Mouse (Mus musculus): Measurements from ENCODE around the gene Tacr2.

Gene Tacr2

DNA sequence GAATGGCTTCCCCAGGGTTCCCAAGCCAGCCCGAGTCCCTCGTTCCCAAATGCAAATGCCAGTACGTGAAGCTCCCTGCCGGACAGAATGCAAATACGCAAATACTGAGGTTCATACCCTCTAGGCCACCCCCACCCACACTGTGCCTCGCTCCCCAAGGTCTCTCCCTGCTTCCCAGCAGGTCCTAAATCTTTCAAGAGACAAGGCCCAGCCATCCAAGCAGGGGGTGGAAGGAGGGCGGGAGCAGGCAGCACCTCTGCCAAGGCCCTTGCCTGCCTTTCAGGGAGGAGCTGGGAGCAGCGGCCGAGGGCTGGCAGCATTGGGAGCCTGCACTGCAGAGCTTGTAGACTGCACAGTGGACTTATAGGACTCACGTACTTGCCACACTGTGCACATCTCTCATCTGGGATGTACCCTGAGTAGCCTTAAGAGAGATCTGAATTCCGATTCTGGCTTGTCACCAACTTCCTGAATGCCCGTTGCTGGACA lies at the start of gene Tacr2:
Gene Tacr2, plus strand, starts transcription at position 439 of the 489 bp plus-strand sequence.
- no peak for DNase-seq

DNA sequence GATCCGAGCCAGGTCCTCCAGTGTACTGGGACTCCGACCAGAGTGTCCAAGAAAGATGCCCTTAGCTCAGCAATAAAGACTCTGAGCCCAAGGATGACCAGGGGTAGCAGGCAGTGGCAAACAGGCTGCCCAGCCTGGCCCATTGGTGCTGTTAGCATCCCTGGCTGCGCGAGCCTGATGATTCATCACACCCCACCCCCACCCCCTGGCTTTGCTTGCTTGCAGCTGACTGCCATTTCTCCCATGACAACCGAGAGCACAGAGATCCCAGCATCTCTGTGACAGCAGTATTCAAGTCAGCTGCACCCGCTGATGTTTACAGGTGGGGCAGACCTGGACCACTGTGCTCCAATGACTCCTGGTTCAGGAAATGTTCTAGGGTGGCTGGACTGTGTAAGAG lies 49.7 kb upstream of the Tacr2 start:
- DNase-seq = no peak

DNA sequence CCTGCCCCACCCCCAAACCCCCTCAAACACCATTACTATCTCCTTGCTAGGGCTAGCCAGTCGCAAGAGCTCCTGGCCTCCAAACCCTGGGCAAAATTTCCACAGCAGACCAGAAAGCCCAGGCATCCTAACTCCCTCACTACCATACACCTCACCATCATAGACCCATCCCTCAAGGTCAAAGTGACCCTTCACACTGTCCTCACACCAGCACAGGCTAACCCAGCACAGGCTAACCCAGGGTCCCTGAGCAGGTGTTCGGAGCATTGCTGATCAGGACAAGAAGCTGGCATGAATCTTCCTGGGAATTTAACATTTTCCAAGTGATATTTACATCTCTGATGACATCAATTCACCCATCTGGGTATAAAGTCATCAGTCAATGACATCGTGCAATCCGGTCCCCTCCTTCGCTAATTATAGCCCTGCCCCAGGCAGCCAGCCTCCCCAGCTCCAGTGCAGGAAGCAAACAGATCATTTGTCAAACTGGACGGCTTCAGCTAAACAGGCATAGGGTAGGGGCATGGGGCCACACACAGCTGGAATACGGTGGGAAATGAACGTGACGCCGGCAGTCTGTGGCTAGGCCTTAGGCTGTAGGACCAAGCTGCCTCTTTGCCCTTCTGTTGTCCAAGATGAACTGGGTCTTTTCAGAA lies 43.9 kb upstream of the Tacr2 start:
- peak; percentile 33 to 77 for DNase-seq

DNA sequence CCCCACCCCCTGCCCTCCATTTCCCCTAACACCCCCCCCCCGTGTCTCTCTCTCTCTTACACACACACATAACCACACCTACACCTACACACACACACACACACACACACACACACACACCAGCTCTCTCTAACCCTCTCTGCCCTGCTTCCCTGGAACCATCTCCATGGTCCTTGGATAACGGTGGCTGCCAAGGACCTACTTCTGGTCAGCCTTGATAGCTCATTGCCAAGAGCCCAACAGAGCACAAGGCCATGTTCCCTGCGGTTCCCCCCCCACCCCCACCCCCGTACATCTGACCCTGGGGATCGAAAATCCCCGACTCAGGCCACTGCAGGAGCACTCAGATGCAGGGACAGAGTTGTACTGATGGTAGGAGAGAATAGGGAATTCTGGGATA lies 40.9 kb upstream of the Tacr2 start:
- DNase-seq = no peak

DNA sequence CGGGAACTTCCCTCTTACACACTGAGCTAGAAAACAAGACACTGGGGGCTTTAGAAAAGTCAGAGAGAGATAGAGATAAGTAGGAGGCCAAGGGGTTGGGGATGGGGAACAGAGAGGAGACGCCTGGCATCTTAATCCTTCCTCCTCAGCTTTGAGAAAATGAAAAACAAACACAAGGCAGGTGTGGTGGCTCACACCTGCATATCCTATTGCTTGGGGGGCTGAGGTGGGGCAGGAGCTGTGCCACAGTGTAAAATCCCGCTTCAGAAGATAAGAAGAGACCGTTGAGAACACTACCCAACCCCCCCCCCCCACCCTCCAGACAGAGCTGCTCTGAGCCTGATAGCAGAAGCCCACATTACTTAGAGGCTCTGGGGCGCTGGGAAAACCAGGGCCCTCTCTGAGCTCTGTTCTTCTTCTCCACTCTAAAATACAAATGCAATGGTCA lies 37.0 kb upstream of the Tacr2 start:
- DNase-seq = no peak

DNA sequence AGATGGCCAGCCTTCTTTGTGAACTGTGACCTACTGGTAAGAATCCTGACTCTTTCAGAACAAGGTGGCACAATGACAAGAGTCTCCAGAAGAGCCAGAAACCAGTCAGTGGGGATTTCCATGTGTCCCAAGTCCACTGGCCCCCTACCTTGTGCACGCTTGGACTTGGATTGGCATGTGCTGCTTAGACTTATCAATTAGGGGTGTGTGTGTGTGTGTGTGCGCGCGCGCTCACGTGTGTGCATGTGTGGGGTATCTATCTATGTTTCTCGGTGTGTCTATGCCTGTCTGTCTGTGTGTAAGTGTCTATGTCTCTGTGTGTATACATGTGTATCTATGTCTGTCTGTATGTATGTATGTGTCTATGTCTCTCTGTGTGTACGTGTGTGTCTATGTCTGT lies 36.6 kb upstream of the Tacr2 start:
- DNase-seq = no peak

DNA sequence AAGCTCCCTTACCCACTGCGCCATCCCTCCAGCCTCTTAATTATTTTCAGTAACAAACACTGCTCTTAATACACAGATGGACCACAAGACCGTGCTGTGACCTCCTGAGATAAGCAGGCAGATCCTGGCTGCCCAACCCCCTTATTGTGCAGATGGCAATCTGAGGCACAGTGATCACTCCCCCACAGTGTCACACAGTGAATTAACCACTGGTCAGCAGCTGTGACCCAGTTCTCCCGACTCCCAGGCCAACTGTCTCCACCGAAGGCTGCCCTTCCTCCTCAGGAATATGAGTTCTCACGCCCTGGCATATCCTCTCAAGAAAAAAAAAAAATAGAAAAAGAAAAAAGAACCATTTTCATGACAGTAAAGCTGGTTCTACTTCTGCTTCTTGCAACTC lies 35.6 kb upstream of the Tacr2 start:
- DNase-seq = peak; percentile 47 to 75

DNA sequence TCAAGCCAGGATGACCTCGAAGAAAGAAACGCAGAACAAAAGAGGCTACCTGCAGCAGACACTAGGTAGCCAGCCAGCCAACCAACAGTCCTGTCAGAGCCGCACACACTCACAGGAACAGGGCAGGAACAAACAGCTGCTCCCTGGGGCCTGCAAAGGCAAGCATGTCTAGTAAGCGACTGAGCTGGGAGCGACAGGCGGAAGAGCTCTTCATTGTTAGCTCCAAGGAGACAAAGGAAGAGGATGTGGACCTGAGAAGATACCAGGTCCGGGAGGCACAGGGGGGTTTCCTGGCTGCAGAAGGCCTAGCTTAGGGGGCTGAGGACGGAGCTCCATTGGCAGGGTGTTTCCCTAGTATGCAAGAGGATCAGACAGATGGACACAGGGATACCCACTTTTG lies 35.0 kb upstream of the Tacr2 start:
- DNase-seq = peak; percentile 57 to 88

DNA sequence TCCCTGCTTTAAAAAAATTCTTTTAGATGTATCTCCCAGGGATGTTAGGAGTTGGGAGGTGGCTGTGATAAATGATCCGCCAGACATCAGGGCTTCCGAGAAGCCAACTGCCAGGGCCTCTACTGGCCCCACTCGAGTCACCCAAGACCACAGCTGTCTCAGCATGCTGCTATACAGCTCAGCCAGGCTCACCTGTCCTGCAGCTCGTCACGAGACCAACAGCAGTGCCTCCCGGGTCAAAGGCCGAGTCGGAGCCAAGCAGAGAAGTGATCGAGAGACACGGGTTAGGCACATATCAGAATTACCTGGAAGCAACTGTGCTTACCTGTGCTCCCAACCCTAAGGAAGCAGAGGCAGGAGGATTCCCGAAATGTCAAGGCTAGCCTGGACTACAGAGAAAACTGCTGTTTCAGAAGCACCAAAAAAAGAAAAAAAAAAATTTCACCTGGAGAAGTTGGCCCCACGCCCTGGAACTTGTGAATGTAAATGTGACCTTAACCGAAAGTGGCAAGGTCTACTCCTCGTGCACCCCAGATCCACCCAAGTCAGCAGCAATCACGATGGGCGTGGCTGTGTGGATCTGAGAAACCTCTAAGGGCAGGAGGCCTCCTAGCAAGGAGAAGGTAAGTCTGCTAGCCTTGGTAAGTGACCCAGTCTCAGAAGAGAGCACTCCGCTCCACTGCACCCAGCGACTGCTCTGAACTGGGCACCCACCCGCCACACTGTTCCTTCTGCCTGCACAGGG lies 34.0 kb upstream of the Tacr2 start:
- DNase-seq = no peak

DNA sequence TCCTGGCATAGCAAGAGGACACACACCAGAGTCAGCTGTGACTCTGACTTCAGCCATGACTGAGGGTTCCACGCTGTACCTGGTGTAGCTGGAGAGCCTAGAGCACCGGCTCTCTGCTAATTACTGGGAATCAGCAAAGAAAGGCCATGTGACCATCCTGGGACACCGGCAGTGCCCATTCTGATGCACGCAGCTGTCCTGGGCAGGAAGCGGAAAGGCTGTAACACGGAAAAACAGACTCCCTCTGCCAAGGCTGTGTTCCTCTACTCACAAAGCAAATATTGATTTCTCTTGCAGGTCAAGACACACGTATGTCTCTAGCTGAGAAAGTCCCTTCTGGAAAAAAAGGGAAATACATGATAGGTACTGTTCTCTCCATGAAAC lies 33.5 kb upstream of the Tacr2 start:
- peak; percentile 41 to 80 for DNase-seq

DNA sequence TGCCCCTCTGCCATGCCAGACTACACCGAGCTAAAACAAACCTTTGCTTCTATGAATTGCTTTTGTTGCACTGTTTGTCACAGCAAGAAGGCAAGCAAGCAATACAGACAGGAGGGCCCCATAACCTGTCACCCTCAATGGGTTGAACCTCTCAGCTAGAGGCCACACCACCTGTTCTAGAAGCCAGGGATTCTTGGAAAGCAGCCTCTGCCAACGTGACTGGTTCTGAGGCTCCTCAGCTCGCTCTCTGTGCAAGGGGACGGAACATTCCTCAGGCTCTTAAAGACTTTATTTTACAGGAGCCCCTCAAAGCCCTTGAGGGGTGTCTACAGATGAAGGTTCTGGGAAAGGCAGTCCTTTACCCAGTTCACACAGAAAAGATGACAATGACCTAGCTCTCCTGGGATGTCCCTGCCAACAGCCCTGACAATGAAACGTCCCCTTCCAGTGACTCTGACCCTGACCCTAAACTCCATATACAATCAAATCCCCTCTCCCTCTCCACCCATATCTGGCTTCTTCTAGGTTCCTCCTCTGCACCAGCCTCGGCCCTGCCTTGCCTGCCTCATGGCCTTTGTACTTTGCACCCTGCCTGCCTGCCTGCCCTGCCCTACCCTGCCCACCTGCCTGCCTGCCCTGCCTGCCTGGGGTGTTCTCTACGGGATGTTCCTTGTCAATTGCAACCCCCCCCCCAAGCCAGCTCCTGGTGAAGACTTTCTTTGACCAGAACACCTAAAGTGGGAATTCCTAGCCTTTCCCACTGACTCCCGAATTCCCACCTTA lies 31.3 kb upstream of the Tacr2 start:
- DNase-seq = peak; percentile 69 to 87

DNA sequence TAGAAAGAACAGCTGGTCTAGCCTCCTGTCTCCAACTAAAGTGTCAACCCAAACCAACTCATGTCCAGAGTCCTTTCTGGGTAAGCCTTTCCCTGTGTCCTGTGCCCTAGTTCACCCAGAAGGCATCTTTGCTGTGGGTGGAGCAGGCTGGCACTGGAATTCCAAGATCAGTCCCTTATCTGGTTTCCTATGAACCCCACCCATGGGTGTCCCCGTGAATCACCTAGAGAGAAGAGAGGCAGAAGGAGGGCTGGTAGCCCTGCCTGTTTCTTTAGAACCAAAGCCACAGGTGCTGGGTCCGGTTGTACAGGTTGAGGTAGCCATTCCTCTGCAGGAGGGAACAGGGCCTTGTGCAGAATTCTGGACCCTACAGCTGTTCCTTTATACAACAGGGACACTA lies 30.6 kb upstream of the Tacr2 start:
- DNase-seq = no peak

DNA sequence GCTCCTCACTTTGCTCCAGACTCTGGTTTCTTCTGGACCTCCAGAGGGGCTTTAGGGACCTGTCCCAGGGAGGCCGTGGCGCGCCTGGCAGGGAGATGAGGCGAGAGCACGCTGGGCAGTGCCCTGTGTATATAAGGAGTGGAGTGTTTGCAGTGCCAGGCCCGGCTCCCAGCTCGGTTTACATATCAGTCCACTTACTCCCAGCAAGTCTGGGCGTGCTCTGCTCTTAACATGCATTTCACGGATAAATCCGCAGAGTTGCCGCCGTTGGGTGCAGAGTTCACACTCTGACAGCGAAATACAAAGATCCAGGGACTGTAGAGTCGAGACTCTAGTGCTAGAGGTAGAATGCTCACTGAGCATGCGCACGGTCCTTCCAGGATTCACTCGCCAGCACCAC lies 29.5 kb upstream of the Tacr2 start:
- DNase-seq = peak in 1 of 2 experiments; percentile 33

DNA sequence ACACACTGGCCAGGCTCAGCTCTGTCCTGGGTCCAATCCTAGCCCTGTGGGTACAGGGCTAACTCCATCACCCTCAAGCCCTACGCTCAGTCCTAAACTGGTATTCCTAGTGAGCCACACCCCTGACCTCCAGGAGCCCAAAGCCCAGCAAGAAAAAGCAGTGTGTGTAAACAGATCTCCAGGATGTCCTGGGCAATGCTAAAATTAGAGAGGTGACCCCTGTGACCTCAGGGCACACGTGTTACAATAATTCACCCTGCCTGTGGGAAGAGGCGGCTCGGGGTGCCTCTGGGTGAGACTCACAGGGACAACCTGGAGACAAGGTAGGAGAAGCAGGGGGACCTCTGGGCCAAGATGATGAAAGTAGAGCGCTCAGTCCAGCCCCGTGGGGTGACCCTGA lies 28.0 kb upstream of the Tacr2 start:
- peak; percentile 69 to 78 for DNase-seq

DNA sequence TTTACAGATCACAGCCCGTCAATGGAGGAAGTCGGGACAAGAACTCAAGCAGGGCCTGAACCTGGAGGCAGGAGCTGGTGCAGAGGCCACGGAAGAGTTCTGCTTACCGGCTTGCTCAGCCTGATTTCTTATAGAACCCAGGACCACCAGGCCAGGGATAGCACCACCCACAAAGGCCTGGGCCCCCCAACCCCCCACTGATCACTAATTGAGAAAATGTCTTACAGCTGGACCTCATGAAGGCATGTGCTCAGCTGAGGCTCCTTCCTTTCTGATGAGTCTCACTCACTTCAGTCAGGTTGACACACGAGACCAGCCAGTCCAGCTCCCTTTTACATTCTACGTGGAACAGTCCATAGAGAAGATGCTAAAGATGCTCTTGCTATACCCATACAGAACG lies 26.4 kb upstream of the Tacr2 start:
- no peak for DNase-seq

DNA sequence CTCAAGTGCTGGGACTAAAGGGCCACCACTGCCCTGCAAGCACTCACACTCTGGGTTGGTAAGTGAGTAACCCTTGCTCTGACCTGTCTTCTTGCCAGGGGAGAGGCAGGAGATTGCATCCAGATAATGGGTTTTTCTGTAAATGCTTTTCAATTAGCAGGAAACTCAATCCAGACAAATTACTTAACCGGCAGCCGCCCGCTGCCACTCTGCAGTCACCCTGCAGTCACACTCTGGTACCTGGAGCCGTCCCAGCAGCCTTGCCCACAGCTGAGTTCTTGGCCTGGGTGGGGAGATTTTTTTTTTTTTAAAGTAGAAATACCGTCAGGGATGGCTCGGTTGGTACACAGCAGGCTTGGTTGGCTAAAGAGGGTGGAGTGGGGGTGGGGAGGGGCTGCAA lies 24.1 kb upstream of the Tacr2 start:
- peak; percentile 42 to 72 for DNase-seq

DNA sequence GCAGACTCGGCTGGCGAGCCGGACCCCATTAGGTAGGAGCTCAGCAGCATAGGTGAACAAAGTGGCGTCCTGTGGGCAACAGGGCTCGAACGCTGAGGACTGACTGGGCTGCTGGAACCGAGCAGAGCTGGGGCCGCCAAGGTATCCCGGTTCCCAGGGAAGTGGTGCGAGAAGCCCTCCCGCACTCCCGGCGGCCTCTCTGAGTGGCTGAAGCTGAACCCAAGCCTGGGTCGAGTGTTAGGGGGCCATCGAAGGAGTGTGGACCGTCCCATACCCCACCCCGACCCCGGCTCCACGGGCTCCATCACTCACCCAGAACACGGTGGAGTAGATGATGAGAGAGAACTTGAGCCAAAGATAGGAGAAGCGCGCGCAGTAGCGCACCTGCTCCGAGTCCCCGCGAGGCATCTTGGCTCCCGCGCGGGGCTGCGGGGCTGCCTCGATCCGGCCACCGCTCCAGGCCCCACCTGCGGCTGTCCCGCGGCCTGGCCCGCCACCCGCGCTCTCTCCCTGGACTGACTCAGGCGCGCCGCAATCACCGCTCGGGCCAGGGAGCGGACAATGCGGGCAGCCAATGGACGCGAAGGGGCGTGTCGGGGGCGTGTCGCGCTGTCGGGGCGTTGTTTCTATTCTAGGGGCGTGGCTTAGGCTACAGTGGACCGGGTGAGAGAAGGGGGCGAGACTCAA lies 21.4 kb upstream of the Tacr2 start, which contains the start of gene Tspan15:
Gene Tspan15, minus strand, starts transcription at position 544 of the 687 bp plus-strand sequence.
- DNase-seq = peak; percentile 97 to 98

DNA sequence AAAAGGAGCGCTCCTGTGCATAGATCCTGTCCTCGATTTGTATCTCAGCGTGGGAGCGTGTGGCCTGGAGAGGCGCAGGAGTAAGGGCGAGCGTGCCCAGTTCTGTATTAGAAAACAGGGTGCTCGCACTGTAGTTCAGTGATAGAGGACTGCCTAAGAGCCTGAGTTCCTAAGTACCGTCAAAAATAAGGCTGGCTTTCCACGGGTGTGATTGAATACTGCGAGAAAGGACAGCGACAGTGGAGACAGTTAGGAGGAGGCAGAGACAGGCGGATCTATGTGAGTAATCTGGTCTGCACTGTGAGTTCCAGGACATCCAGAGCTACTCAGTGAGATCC lies 20.9 kb upstream of the Tacr2 start:
- DNase-seq = no peak

DNA sequence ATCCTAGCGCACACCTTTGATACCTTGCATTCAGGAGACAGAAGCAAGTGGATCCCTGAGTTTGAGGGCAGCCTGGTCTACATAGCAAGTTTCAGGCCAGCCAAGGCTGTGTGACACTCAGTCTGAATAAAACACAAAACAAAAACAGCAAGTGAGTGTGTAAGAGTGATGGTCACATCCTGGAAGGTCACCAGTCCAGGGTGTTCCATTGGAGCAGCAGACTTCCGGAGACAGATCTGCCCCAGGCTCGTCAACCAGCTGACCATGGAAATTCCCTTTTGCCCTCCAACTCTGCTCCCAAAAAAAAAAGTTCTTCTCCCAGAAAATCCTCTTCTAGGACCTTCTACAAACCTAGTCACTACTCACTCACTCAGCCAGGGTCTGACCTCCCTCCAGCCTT lies 20.4 kb upstream of the Tacr2 start:
- peak; percentile 45 to 78 for DNase-seq

DNA sequence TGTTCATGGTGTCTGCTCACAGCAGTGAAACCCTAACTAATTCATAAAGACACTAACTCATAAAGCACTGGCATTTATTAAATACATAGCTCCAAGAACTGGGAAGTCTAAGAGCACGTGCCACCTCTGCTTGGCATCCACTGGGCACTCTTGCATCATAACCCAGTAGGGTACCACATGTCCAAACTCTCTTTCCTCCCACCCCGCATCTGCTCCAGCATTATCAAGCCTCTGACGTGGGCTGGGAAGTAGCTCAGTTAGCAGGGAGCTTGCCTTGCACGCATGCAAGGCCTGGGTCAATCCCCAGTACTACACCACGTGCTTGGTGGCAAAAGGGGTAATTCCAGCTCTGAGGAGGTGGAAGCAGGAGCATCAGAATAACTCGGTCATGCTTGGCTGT lies 16.1 kb upstream of the Tacr2 start:
- no peak for DNase-seq

DNA sequence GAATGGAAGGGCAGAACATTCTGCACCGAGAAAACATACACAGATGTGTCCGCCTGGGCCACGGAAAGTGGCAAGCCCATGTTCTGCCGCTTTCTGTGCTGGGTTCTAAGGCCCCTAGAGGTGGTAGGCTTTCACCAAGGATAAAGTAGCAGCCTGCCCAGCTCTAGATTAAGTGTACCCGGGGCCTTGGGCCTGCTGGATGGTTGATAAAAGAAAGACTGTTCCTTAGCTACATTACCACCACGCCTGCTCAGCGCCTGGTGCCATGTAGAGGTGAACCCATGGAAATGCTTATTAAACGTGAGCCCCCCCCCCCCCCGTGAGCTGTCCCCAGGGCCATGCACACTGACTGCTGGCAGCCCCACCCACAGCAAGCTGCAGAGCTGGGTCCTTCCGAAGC lies 15.0 kb upstream of the Tacr2 start:
- no peak for DNase-seq

DNA sequence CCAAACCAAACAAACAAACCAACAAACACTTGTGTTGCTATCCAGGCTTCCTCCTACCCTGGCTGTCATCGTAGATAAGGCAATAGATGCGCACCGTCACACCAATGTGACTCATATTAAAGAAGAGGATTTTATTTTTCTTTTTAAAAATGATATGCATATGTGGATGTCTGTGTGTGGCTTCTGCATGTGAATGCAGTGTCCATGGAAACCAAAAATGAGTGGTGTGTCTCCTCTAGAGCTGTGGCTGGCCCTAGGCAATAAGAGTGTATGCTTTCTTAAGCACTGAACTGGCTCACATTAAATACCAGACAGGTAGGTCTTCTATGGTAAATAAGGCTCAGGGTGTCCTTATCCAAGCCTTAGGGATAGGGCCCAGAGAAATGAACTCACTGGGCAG lies 13.6 kb upstream of the Tacr2 start:
- no peak for DNase-seq

DNA sequence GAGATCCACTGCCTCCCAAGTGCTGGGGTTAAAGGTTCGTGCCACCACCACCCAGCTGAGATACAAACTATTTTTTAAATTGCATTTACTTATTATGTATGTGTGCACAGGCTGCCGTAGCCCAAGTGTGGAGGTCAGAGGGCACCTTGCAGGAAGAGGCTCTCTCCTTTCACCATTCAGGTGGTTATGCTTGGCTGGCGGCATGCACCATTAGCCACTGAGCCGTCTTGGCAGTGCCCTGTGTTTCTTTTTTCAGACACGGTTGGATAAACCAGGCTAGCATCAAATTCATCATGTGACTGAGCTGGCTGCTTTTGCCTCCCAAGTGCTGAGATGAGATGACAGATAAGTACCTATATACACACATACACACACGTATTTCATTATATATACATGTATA lies 13.0 kb upstream of the Tacr2 start:
- peak; percentile 81 to 93 for DNase-seq

Data from kidney, postnatal 25 days (tissue).